Mouse (Mus musculus): Measurements from ENCODE around the gene Uri1. TPM values are rescaled to one million over a fixed set of nuclear protein-coding genes. Genes with fewer than 3 reads are reported as not detected.
A peak's percentile ranks its signal among the peaks of the same experiment; 100 is the strongest.

Gene Uri1
- 35.5 and 39.9 TPM in 2 replicates for polyA plus RNA-seq (2012; rRNA removed)

DNA sequence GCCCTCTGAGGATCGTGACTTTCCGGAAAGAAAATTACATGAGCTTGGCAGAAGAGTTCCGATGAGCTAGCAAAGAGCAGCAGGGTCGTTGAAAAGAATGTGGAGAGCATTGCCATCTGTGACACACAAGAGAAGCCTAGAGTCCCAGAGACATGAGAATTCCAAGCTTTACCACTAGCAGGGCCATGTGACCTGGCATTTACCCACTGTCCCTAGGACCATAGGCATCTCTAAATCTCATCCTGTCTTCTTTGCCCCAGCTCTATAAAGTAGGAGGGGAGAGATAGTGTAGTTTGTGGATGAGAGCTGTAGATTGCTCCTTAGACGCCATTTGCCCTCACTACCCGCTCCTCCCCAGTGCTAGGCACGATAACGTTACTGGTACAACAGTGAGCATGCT is at the start of gene Uri1:
Gene Uri1, minus strand, starts transcription at position 101 of the 400 bp plus-strand sequence.
- no peak for DNase-seq (ENCODE audit: extremely low spot score in 1 of 2, low spot score in 1 of 2)

DNA sequence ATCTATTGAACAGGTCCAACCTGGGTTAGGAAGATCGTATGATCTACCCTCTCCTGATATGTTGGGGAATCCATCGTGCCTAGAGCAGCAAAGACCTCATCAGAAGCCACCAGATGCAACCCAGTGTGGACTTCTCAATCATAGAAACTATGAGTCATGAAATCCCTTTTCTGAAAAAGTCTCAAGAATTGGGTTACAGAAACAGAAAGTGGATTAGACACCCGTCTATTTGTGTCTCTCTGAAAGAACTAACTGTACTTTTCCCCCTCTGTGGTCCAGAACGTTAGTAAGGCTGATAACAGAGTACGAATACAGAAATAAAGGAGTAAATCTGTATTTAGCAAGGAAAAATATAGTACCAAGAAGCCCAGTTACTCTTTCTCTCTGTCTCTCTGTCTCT is 47.7 kb upstream of the Uri1 start:
- DNase-seq (ENCODE audit: extremely low spot score in 1 of 2, low spot score in 1 of 2), result peak in 1 of 2 experiments; percentile 32

DNA sequence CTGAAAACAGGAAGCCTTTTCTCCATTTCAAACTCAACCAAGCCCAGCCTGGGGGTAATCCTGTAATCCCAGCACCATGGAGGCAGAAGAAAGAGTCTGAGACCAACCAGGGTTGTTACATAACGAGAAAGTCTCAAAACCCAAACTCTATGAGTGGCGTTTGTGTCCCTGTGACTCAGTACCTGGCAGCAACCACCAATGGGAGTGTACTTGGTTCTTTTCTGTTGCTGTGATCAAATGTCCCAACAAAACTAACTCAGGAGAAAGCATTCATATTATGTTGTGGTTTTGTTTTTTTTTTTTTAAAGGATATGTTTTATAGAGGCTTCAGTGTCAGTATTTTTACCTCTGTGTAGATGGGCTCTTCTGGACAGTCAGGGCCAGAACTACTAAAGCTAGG is 47.3 kb upstream of the Uri1 start:
- no peak for DNase-seq (ENCODE audit: extremely low spot score in 1 of 2, low spot score in 1 of 2)

DNA sequence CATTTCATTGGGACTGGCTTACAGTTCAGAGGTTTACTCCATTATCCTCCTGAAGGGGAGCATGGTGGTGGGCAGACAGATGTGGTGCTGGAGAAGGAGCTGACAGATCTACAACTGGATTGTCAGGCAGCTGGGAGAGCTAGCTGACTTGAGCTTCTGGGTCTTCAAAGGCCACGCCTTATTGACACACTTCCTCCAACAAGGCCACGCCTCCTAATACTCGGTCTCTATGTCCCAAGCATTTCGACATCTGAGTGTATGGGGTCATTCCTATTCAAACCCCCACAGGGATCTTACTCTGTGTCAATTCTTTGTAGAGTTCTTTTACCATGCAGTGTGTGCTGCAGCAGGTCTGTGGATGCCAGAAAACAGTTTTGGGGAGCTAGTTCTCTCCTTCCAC is 41.1 kb upstream of the Uri1 start:
- no peak for DNase-seq (ENCODE audit: extremely low spot score in 1 of 2, low spot score in 1 of 2)

DNA sequence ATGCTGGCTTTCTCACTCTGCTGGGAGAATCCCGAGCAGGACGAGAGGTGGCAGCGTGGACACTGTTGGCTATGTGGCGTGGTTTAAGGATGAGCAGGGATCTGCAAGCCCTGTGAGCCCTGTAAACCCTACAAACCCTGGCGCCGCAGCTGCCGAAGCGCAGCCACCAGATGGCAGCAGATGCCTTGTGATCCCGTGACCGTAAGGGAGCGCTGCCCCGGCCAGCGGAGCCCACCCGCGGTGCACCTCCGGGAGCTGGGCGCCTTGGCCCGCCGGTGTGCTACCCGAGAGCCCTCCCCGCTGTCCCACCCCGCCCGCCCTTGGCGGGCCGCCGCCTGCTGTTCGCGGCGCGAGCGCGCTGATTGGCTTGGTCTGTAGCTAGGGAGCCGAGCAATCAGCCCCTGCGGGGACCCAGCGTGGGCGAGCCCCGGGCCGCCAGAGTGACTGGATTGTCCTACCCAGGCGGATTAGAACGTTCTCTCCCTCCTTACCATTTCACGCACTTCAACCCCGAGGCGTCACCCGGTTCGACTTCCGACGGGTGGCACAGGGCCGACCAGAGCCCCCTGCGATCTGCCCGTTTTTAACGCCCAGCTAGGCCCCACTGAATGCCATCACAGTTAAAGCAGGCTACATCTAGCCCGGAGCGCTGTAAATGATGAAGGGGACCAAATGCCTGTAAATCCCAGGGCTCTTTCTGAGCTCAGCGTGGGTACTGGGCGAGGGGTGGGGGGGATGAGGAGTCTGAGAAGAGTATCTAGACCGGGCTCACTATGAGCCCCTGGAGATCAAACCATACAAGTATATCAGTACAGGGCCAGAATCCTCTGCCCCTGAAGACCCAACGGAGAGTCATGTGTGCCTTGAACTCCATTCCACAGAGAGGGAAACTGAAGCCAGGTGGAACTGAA is 38.0 kb upstream of the Uri1 start:
- DNase-seq (ENCODE audit: extremely low spot score in 1 of 2, low spot score in 1 of 2), result peak; percentile 77 to 93

DNA sequence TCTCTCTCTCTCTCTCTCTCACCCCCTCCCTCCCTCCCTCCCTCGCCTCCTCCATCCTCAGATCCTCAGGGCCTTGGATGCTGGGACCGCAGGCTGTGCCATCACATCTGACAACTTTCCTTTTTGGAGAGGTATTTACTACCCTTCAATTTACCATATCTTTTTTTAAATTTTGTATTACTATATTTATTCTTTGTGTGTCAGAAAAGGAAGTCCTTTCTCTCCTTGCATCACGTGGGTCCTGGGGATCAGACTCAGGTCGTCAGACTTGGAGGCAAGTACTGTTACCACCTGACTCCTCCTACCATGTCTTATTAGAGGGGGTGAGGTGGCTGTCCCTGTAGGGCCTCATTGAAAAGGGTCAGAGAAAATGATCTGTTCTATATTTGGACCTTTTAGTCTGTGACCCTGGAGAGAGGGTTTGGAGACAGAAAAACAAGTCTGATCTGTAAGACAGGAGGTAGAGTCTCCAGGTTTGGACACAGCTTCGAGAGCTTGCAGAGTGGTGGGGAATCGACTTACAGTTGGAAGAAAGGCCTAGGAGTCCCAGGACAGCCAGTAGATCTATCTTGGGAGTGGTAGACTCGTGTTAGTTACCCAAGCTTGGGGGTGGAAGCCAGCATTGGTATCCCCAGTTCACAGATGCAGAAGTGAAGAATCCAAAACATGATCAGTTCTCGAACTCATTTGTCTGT is 36.4 kb upstream of the Uri1 start:
- no peak for DNase-seq (ENCODE audit: extremely low spot score in 1 of 2, low spot score in 1 of 2)

DNA sequence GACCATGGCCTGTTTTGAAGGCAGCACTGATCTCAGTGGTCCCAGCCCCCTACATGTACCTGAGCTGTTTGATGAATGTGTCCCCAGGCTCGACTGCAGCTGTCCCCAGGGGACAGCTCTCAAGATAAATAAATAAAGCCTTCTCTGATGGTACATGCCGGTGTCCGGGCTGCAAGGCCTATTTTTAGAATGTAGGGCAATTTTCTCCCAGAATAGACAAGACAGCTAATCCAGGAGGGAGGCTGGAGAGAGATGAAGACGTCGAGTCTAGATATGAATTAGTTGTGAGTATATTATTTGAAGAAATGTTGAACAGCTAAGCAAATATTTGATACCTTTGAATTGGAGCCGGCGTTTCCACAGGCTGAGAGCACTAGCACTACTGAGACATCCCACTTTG is 35.7 kb upstream of the Uri1 start:
- DNase-seq (ENCODE audit: extremely low spot score in 1 of 2, low spot score in 1 of 2), result no peak

DNA sequence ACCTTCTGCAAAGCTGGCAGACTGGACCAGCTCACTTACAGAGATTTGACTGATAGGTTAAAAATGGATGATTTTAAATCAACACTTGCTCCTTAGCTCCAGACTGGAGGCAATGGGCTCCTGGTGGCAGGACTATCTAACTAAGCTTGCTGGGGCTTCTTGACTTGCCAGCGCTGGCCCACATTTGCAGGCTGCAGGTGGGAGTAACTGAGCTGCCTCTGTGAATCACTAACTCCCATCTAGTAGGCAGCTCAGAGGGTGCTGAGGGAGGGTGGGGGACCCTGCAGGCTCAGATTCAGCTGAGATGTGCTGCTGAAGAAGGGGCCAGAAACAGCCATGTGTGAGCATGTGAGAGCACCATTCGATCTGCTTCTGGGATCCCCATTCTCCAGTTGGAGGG is 32.6 kb upstream of the Uri1 start:
- peak; percentile 36 to 63 for DNase-seq (ENCODE audit: extremely low spot score in 1 of 2, low spot score in 1 of 2)

DNA sequence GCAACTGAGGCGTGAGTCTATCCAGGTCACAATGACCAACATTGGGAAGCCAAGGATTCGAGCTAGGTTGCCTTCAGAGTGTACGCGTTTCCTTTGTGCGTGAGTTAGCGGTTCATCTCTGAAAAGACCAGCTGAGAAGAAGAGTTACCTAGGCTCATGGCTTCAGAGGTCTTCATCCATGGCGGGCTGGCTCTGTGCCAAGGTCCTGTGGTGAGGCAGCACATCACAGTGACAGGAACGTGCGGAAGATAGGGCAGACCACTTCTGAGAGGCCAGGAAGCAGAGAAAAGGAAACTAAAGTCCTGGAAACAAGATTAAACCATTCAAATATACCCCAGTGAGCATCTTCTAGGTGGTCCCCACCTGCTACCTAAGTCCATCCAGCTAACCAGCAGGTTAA is 30.9 kb upstream of the Uri1 start:
- no peak for DNase-seq (ENCODE audit: extremely low spot score in 1 of 2, low spot score in 1 of 2)

DNA sequence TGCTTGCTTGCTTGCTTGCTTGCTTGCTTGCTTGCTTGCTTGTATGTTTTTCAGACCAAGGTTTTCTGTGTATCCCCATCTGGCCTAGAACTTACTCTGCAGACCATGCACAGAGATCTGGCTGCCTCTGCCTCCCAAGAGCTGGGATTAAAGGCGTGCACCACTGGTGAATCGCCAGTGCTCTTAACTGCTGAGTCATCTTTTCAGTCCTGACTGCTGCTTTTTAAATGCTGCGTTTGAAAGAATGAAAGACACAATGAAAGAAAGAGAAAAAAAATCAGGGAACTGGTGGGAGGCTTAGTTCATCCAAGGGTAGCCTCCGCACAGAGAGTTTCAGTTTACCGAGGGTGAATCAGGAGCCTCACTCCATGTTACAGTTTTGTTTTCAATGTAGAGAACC is 23.9 kb upstream of the Uri1 start:
- DNase-seq (ENCODE audit: extremely low spot score in 1 of 2, low spot score in 1 of 2), result no peak

DNA sequence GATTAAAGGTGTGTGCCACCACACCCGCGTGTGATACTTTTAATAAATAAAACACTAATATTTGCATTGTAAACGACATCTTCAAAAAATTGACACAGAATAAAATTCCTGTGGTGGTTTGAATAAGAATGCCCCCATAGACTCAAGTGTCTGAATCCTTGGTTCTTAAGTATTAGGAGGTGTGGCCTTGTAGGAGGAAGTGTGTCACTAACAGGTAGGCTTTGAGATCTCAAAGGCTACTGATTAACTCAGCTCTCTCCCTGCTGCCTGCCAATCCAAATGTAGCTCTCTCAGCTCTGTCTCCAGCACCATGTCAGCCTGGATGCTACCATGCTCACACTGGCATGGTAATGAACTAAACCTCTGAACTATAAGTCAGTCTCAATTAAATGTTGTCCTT is 17.9 kb upstream of the Uri1 start:
- DNase-seq (ENCODE audit: extremely low spot score in 1 of 2, low spot score in 1 of 2), result no peak

DNA sequence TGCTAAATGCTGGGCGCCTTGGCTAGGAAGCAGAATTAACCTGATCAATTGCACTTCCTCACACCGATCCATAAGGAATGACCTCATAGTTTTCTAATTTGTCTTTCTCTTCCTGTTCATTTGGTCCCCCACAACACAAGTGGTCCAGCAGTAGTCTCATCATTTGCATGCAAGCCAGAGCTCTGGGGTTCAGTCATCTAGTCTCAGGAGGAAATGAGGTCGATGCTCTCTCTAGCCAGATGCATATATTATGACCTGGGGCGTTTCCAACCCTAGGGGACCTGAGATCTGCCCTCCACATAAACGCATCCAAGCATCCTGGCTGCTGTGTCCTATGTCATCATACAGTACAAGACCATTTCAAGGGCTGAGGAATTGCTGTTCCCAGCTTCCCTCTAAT is 14.2 kb upstream of the Uri1 start:
- DNase-seq (ENCODE audit: extremely low spot score in 1 of 2, low spot score in 1 of 2), result no peak

DNA sequence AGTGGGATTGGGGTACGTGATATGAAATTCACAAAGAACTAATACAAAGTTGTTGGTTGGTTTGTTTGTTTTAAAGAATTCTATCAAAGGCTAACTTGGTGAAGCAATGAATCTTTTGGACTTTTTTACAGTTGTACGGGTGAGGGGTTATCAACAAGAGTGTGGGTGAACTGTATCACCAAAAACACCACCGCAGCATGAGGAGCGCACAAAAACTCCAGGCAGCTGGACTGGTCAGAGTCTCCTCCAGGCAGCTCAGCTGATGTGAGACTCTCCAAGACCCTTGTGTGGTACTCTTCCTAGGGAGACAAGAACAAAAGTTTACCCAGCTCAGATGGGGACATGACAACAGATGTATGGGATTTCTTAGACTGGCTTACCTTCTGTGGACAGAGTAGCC is 7.8 kb upstream of the Uri1 start:
- DNase-seq (ENCODE audit: extremely low spot score in 1 of 2, low spot score in 1 of 2), result no peak

DNA sequence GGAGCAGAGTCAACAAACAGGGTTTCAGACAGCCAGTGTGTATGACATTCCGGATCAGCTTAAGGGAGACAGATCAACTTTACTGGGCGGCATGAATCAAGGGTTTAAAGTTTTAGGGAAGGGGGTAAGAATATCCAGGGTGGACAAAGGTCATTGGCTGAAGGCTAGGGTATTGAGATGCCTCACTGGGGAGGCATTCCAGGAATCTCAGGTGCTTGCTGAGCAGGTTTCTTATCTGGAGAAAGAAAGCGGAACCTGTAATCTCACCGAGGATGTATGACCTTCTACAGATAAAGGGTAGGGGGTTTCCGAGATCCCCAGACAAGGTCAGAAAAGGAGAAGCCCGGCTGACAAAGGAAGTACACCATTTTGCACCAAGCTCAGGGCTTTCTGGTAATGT is 7.3 kb upstream of the Uri1 start:
- DNase-seq (ENCODE audit: extremely low spot score in 1 of 2, low spot score in 1 of 2), result no peak

DNA sequence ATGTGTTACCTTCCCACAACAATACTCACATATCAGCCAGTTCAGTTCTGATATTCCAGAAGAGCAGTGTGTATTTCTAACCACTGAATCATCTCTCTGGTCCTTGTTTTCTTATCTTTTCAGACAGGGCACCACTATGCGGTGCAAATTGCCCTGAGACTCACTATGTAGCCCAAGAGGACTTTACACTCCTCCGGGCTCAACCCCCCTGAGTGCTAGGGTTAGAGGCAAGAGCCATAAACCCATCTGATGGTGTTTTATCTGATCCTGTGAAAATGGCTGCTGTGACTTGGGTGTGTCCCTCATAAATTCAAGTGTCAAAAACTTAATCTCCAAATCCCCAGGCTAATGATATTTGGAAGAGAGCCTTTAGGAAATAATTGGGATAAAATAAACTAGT is 6.6 kb upstream of the Uri1 start:
- DNase-seq (ENCODE audit: extremely low spot score in 1 of 2, low spot score in 1 of 2), result no peak

DNA sequence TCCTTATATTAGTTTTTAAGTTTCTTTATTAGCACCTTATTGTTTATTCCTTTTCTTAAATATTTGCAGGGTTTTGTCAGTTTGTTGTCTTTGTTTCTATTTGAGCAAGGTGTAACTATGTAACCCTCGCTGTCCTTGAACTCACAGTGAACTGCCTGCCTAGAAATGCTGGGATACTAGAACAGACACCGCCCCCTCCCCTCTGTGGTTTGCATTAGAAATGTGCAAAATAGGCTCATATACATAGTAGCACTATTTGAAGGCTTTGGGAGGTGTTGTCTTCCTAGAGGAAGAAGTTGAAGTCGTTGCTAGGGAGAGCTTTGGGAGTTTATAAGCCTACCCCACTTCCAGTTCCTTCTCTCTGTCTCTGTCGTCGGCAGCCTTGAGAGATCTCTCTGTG is 5.7 kb upstream of the Uri1 start:
- DNase-seq (ENCODE audit: extremely low spot score in 1 of 2, low spot score in 1 of 2), result no peak

DNA sequence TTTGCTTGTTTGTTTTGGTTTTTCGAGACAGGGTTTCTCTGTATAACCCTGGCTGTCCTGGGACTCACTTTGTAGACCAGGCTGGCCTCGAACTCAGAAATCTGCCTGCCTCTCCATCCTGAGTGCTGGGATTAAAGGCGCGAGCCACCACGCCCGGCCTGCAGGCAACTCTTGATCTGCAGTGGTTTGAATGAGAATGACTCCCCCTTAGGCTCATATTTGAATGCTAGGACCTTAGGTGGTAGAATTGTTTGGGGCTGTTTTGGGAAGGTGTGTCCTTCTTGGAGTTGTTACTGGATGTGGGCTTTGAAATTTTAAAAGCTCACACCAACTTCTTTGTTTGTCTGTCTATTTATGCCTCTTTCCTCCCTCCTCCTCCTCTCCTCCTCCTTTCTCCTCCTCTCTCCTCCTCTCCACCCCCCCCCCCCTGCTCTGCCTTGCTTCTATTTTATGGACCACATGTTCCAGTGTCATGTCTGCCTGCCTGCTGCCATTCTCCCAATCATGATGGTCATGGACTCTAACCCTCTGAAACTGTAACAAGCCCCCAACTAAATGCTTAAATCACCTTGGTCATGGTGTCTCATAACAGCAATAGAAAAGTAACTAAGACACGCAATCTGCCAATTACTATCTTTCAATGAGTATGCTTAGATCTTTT is 4.7 kb upstream of the Uri1 start:
- DNase-seq (ENCODE audit: extremely low spot score in 1 of 2, low spot score in 1 of 2), result no peak

DNA sequence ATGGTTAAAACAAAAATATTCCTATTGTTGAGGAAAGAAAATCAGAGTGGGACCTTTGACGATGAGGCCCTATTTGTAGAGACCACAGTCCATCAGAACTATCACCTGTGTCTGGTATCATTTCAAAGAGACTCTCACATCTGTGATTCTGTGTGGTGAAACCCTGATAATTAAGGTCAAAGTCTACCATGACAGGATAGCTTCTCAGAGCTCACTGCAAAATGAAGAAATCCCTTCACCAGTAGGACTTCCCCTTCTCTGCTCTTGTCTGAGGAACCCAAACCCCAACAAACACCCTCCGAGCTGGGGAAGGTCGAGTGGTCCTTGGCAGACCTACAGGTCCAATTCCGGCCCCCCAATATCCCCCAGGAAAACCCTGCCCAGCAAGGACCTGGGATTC is 1.5 kb upstream of the Uri1 start:
- DNase-seq (ENCODE audit: extremely low spot score in 1 of 2, low spot score in 1 of 2), result no peak

DNA sequence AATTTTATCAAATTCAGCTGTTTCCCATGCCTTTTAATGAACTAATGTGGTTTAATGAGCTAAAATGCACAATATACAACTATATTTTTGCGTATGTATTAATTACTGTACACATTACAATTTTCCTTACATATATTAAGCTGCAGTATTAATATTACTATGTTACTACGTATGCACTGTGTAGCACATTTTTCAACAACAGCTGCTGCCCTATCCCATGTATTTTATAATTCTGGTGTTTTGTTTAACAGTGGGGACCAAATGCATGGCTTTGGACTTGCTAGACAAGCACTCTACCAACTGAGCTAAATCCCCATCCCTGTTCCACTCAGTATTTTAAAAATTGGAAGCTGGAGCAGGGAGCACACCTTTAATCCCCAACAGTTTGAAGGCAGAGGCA is 3.6 kb downstream of the Uri1 start:
- no peak for DNase-seq (ENCODE audit: extremely low spot score in 1 of 2, low spot score in 1 of 2)

DNA sequence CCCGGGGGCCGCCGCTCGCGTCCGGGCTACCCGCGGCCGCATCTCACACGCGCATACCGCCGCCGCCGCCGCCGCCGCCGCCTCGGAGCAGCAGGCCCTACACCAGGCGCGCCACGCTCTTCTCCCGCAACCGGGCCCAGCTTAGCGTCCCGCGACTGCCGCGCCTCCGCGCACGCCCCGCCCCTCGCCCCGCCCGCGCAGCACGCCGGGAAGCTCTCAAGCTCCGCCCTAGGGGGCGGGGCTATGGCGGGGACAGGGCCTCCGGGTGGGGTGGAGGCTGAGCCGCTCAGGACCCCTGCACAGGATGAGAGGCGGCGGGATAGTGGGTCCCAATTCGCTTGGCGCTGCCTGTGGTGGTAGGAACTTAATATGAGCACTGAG is 4.0 kb downstream of the Uri1 start:
- DNase-seq (ENCODE audit: extremely low spot score in 1 of 2, low spot score in 1 of 2), result peak; percentile 64 to 91
